Mouse (Mus musculus) cerebral cortex, adult 2 months (tissue): ENCODE results near the gene Ppp1r12b.

ENCODE experiments used
- WGBS: fragments of 180-500 bp; shearing (Covaris S2); methylation state at CpG from one replicate; pipeline ENCODE4 v1.1.7; 2018; 5-methylcytosine and 5-hydroxymethylcytosine counted together

The Ppp1r12b gene

DNA sequence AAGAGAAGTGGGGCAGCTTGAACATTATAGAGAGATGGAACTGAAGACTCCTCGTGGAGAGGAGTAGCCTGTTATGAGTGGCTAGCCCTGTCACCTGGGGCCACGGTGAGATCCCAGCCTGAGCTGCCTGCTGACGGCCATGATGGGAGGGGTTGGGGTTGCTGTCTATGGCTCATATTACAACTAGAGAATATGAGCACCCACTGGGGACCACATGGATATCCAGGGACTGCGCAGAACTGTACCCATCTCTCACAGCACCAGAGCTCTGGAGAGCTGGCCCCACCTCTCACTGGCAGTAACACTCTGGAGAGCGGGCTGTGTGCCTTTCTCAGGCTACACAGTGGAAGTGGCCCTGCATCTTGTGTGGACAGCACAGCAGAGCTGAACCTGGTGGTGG lies 104.5 kb downstream of the Ppp1r12b start:
- 93% methylated on average over 5 of the region's 5 CpGs for WGBS

DNA sequence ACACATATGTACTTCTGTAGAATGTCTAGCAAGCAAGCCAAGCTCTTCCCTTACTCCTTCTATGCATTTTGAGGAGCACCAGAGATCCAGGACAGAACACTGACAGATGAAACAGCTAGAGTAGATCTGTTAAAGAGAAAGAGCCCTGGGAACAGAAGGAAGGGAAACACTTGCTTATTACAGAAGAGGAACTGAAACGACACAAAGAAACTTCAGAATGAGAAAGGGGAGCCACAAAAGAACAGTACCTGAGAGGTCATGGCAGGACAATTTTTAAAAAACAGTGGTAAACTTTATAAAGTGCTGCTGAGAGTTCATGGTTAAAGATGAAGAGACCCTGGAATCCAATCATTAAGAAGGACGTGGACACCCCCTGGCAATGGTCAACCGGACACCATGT lies 105.4 kb downstream of the Ppp1r12b start:
- WGBS: 87% methylated on average over 3 of the region's 3 CpGs

DNA sequence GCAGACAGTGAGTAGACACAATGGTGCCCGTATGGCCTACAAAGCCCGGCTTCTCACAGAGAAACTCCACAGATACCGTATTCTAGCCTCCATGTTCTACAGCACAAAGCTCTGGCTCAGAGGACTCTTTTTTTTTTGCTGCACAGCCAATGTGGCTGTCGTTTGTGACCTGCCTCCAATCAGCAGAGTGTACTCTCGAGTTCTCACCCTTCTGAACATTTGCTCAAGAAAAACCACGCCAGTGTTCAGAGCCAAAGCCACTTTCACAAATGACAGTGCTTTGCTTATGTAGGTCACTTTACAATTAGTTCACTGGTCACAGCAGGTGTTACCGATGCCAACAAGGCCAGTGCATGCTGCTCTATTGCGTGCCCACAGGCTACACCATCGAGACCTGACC lies 107.9 kb downstream of the Ppp1r12b start:
- 74% methylated on average over 9 of the region's 9 CpGs for WGBS

DNA sequence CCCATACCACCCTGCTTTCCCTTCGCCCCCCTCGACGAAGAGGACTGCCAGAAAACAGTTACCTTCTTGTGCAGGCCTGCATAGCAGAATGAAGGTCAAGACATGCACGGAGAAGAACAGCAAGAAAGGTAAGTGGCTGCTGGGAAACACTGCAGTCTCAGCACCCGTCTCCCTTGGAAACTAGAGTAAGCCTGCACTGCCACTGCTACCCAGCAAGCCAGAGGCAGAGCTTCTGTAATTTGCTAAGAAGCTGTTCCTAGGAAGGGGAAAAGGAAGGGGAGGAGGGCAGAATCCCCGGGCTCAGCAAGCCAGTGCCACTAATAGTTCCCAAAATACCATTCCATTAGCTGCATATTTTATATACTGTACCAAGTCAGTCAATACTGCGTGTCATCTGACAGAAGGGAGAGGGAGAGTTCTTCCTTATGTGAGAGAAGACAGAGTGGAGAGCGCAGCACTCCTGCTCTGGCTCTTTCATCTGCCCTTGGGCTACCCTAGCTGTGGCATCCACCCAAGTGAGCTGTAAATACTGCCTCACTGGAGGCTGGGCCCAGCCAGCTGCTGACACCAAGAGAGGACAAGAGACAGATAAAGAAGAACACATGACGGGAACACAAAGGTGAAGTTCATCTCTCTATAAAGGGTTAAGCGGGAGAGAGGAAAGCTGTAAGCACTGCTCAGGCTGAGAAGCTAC lies 109.3 kb downstream of the Ppp1r12b start:
- WGBS: 59% methylated on average over 10 of the region's 10 CpGs

DNA sequence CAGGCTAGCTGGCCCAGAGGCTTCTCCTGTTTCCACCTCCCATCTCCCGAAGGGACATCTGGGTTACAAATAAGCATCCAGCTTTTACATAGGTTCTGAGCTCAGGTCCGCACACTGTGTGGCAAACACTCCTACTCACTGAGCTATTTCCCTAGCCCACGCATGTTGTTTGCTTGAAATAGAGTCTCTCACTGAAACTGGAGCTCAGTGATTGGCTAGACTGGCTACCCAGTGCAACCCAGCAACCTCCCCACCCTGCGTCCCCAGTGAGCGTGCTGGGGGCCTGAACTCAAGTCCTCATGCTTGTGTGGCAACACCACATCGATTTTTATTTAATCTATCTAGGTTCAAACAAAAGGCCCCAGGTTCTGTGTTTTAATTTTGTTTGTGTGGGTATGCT lies 112.4 kb downstream of the Ppp1r12b start:
- WGBS: 69% methylated on average over 6 of the region's 6 CpGs

DNA sequence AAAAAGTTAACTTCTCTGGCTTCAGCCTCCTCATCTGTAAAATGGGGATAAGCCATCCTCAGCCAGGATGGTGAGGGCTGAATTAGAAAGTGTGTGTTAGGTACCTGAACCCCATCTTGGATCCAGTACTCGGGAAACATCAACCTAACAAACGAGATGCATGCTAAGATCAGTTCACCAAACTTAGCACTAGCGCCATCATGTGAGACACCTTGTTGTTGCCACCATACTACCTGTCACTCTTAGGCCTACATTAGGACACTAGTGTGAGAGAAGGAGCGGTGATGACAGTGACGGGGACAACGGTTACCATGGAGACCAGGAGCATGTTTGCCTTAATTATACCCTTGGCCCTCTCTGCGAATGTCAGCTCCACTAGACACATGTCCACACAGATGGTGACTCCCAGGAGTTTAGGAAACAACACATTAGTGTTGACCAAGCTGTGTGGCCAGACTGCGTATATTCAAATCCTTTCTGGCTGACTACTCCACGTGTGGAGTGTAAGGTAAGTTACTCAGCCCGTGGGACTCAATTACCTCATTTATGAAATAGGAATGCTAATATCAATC lies 118.7 kb downstream of the Ppp1r12b start:
- WGBS: 67% methylated on average over 10 of the region's 10 CpGs

DNA sequence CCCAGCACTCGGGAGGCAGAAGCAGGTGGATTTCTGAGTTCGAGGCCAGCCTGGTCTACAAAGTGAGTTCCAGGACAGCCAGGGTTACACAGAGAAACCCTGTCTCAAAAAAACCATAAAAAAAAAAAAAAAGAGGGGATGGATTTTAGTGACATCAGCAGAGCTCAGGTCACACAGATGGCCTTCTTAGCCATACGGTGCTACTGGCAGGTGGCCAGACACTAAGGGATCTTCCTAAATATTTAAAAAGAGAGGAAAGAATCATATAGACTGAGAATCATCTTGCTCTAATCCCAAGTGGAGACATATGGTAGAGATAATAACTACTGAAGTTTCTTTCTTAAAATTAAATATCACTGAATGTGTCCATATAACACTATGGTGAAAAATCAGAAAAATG lies 124.9 kb downstream of the Ppp1r12b start:
- 82% methylated on average over 3 of the region's 3 CpGs for WGBS

DNA sequence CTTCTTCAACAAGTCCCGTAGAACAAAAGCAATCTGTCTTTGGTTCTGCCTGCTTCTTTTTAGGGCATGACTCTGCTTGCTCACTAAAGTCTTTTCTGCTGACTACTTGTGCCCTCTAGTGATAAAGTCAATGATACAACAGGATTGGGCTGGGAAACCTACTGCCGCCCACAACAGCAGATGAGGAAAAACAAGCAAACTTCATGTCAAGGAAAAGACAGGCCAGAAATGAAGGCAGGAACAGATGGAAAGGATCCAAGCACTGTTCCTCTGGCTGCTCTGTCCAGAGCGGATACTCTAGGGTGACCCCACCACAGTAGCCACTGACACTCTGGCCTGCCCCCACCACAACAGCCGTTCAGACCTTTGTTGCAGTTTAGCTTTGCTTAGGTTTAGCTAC lies 126.1 kb downstream of the Ppp1r12b start:
- 44% methylated on average over 4 of the region's 4 CpGs for WGBS

DNA sequence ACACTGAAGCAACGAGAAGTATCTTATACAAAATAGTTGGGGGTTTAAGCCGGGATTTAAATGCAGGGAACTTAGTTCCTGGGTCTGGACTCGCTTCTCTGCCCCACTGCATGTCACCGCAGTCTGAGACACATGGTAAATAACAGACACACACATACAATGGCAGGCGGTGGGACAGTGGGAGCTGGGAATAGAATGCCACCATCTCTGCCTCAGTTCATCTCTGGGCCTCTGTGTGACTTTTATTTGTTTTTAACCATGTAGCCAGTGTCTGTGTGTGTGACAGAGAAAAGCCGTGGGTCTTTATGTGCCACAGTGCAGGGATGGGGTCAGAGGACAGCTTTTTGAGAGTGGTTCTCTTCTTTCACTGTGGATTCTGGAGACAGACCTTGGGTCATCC lies 130.8 kb downstream of the Ppp1r12b start:
- WGBS: 61% methylated on average over 6 of the region's 6 CpGs

DNA sequence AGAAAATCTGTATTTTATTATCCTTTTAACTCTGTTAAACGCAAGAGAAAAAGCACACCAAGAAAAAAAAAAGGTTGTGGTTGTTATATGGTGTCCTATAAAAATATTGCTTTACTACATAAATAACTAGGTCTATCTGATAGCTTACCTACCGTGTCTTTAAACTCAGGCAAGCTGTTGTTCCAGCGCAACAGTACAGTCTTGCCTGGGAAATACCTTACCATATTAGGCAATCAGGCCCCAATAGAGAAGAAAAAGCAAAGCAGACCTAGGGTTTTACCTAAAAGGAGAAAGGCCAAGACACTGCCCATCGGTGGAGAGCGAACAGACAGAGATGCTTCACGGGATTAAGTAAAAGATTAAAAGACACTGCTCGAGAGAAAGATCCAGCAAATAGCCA lies 131.9 kb downstream of the Ppp1r12b start:
- WGBS: 75% methylated on average over 7 of the region's 7 CpGs

DNA sequence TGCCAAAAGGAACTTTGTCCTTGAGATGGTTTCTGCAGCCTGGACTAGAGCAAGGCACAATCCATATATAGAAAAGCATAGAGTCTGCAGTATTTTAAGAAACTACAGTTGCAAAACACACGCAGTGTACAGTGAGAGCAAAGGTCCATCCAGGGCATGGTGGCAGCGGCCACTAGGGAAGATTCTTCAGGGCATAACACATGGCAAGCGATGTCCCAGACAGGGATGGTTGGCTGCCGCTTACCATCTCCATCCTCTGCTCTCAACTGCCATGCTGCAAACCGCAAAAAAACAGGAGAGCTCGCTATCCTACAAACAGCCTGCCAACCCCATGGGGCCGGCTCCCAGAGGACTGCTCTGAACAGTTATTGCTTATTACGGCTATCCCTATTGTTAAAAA lies 132.4 kb downstream of the Ppp1r12b start:
- 70% methylated on average over 8 of the region's 8 CpGs for WGBS

DNA sequence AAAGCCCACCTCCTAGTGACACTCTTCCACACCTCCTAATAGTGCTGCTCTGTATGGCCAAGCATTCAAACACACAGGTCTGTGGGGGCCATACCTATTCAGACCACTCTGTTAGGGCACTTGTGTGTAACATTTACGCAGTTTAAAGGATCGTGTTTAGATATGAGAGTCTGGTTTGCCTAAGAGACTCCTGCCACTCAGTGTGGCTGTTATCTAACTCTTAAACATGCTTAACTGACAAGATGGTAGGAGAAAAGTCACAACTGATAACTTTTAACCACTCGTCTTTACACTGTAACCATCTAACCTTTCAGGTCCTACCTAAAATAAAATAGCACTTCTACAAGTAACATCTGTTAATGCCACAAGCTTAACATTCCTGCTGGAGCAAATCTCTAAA lies 134.9 kb downstream of the Ppp1r12b start:
- 89% methylated on average over 3 of the region's 3 CpGs for whole genome bisulfite sequencing

DNA sequence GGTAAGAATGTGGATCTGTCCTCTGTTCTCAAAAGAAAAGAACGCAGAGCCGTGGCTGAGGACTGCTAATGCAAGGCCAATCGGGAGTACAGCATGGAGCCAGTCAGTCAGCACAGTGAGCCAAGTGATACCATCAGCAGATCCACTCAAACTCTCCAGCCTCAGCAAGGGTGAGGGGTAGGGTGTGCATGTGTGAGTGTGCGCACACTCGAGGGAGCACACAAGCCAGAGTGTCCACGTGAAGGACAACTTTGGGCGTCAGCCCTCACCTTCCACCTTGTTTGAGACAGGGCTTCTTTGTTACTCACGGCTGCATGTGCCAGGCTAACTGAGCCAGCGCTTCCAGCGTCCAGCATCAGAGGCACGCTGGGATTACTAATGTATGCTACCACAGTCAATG lies 136.5 kb downstream of the Ppp1r12b start:
- 82% methylated on average over 11 of the region's 11 CpGs for WGBS

DNA sequence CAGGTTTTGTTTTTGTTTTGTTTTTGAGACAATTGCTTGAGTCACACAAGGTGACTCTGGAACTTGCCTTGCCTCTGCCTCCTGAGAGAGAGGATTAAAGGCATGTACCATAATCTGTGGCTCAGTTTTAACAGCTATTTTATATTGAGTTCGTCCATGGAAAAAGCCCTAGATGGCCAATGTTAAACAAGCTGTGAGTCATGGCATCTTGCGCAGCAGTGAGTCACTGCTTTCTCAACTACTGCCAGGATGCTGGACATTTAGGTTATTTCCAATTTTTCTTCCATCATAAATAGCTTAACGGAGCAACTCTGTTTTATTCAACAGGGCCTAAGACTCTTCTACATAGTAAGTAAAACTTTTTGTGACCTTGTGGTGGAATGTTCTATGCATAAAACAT lies 137.0 kb downstream of the Ppp1r12b start:
- 74% methylated on average over 3 of the region's 3 CpGs for WGBS

DNA sequence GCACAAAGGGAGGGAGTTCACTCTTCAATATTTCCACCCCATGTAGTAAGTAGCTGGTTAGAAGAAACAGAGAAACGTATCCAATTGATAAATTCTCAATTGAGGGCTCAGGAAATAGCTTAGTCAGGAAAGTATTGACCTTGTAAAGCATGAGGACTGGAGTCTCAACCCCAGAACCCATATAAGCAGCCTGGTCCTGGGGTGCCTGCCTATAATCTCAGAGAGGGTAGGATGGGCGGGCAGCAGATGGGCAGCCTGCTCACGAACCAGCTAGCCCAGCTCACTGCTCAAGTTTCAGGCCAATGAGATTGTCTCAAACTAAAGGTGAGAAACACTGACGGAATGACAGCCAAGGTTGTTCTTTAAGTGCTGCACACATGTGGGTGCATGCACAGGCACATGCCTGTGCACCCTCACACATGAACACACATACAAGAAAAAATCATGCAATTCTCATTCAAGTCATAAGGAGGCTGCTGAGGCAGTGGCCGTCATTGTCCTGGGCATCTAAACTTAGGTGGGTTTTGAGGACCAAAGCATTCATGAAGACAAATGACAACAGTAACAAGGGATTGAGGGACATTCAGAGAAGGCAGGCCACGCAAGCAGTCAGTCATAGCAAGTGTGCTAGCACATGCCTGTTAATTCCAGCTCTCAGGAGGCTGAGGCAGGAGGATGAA lies 137.7 kb downstream of the Ppp1r12b start:
- WGBS: 94% methylated on average over 6 of the region's 6 CpGs

DNA sequence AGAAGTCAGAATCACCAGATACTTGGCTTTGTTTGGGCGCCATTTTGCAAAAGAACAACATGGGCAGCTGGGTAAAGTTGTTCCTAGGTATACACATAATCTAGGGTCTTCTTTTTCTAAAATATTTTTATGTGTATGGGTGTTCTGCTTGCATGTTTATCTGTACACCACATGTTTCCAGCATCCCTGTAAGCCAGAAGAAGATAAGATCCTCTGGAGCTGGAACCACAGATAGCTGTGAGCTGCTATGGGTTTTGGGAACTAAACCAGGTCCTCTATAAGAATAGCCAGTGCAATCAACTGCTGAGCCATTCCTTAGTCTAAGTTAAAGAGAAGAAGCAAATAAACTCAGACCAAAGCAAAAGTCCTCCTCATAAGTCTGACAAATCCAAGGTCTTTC lies 138.6 kb downstream of the Ppp1r12b start:
- 93% methylated on average over 1 of the region's 1 CpGs for WGBS

DNA sequence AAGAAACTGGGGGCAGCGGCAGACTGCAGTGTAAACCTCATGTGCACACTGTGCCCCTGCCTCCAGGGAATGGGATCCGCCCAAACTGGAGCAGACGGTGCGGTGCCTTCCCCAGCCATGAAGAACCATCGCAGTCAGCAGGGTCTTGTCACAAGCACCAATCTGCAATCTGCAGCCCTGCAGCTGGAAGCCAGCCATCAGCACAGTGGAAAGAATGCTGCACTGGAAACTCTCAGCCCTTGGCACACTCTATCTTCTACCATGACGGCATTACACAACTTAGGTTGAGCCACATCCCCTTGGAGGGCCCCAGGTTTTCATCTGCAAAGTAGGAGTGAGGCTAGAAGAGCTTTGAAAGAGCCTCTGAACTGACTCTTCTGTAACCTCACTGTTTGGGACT lies 139.1 kb downstream of the Ppp1r12b start:
- 58% methylated on average over 6 of the region's 6 CpGs for WGBS

DNA sequence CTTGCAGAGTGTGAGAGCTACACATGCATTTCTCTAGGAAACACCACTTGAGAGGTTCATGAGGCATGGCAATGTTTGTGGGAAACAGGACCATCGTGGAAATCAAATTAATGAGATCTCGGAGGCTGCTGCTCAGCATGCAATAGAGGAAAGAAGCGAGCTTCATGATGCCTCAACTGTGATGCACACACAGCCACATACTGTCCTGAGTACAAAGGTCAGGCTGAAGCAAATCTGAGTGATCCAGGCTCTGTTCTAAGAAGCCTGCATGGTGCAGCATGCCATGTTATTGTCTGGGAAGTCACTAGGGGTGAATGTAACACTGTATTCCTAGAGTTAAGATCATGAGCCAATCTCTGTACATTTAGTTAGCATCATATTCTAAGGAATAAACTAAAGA lies 140.0 kb downstream of the Ppp1r12b start:
- WGBS: 81% methylated on average over 3 of the region's 3 CpGs

DNA sequence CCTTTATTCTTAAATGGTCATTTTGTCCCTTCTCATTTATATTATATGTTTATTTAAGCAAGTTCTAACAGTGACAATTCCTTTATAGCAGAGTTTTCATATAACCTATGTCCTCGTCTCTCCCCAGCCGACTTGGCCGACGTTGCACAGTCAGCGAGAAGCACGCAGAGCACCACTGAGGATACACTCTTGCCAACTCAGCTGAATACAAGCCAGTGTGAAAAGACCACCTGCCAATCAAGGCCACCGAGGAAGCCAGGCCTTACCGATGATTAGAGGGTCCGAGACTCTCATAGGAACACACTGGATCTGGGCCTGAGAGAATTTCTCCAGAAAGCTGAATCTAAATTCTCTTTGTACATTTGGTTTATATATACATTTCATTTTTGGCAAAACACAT lies 150.3 kb downstream of the Ppp1r12b start:
- 59% methylated on average over 9 of the region's 9 CpGs for WGBS

DNA sequence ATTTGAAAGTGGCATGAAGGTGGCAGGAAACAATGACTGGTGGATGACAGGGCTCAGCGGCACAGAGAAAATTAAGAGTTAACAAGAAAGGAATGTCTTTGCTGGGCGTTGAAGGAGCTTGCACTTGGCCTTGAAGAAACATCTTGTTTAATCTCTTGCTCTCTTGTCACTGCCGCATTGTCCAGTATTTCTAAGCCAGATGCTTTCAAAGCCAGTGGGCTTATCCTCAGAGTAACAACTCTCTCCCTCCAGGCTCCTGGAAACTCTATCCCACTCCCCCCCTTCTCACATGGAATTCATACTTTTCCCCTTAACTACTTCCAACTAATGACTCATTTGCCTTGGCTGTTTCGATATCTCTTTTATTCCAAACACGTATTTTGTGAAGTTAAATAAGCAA lies 151.4 kb downstream of the Ppp1r12b start:
- WGBS: 65% methylated on average over 5 of the region's 5 CpGs

DNA sequence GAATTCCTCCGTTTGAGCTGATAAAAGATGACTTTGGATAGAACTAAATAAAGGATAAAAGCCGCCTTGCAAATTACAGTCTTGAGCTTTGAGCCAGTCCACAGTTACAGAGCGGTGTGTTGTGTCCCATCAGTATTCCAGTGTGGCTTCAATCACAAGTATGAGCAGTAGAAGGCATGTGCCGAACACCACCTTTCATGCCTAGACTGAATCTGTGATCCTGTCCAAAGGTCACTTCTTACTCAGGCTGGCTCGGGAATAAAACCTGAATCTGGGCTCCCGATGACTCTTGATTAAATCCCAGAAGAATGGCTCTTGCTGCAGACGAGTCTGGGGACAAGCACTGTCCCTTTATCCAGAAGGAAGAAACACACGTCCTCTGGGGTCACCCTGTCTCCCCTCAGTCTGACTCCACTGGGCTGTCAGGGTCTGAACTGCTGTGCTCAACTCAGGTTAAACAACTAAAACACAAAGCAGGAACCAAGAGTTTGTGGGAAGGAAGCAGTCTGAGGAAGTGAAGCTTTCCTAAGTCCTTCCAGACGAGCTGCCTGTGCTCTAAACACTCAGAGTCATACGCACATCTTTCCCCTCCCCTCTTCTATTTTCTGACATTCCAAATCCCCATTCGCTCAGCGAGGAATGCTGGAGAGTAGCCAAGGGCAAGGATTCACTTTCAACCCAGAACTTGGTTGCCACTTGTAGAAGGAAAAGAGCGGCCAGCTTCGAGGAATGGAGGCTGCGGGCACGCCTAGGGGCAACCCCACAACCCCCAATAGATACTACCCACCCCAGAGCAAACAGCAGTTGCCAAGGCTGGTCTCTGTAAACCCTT lies 152.2 kb downstream of the Ppp1r12b start:
- 55% methylated on average over 16 of the region's 16 CpGs for WGBS

DNA sequence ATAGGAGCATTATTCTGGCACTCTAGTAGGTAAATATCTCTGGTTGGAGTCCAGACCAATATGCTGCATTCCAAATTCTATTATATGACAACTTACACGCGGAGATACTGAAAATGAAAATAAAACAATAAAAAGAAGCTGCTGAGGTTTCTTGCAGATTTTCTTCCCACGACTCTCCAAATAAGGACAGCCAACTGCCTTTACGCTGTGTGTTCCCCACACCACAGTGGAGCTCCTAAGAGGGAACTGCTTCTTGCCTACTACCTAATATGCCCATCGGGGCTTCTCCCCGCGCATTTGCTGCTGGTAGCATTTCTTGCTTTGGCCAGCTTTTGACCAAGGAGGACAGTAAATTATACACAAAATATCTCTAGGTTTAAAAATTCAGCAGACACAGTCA lies 154.0 kb downstream of the Ppp1r12b start:
- 53% methylated on average over 7 of the region's 7 CpGs for WGBS

DNA sequence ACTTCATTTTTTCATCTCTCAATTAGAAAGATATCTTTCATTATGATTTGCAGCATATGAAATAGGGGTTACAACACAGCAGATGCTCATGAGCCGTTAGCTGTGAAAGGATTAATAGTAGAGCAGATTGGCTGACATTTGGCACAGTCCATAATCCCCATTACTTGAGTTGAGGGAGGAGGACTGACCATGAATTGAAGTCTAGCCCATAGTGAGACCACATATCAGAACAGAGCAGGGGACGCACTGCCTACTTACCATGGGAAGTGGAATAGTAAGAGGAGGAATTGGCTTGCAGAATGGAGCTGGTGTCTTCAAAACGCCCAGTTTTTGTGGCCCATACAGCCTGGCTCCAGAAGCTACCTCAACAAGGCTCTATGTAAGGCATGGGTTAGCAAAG lies 159.2 kb downstream of the Ppp1r12b start:
- WGBS: 74% methylated on average over 3 of the region's 3 CpGs
